Mouse (Mus musculus) forebrain, embryonic 13.5 days (tissue): ENCODE measurements around the gene Fryl. TPM values are rescaled to one million over a fixed set of nuclear protein-coding genes. Genes with fewer than 3 reads are reported as not detected.
A peak's percentile ranks its signal among the peaks of the same experiment; 100 is the strongest.

ENCODE experiments used
- ATAC-seq: fragments of 200-750 bp; cut with Nextera tagmentation; 2 replicates; pipeline ENCODE4 v1.8.0; 2017
- H3K27ac ChIP-seq: fragments of 300-500 bp; sonication (generic); 2 replicates; pipeline ENCODE4 v1.5.1; 2015; ENCODE audit warnings: inconsistent platforms, mild to moderate bottlenecking, moderate library complexity
- H3K27me3 ChIP-seq: fragments of 300-500 bp; sonication (generic); 2 replicates; pipeline ENCODE4 v1.6.1; 2015; ENCODE audit warnings: mild to moderate bottlenecking, inconsistent platforms
- H3K36me3 ChIP-seq: fragments of 300-500 bp; sonication (generic); 2 replicates; pipeline ENCODE4 v1.6.1; 2015; ENCODE audit warnings: mild to moderate bottlenecking, inconsistent platforms; ENCODE audit not compliant: poor library complexity, severe bottlenecking
- H3K4me1 ChIP-seq: fragments of 300-500 bp; sonication (generic); 2 replicates; pipeline ENCODE4 v1.6.1; 2015; ENCODE audit warnings: inconsistent platforms
- H3K4me2 ChIP-seq: fragments of 300-500 bp; sonication (generic); 2 replicates; pipeline ENCODE4 v1.6.1; 2015; ENCODE audit warnings: inconsistent platforms, mild to moderate bottlenecking, moderate library complexity
- H3K4me3 ChIP-seq: fragments of 300-500 bp; sonication (generic); 2 replicates; pipeline ENCODE4 v1.5.1; 2015; ENCODE audit warnings: mild to moderate bottlenecking, inconsistent platforms
- H3K9ac ChIP-seq: fragments of 300-500 bp; sonication (generic); 2 replicates; pipeline ENCODE4 v1.6.1; 2015; ENCODE audit warnings: mild to moderate bottlenecking, inconsistent platforms
- H3K9me3 ChIP-seq: fragments of 300-500 bp; sonication (generic); replicated peaks from 2 replicates; pipeline ENCODE4 v1.6.1; 2016; ENCODE audit warnings: inconsistent platforms
- WGBS: fragments of 180-500 bp; shearing (Covaris S2); methylation state at CpG from one replicate; pipeline ENCODE4 v1.1.7; 2015; 5-methylcytosine and 5-hydroxymethylcytosine counted together
- polyA plus RNA-seq: library from polyadenylated mRNA; unstranded; fragments of >200 nt; fragmentation: Nextera tagmentation; extraction: Ambion mirVana; gene quantifications from 2 replicates; pipeline ENCODE4 v1.2.1, GENCODE M21; 2015

The Fryl gene
- polyA plus RNA-seq, 1 experiment from 2014 or later = 46.7 TPM

- no peak for ATAC-seq
- Histone ChIP-seq H3K4me2 (no peak overlapping the region), H3K36me3 (no peaks in the 10 kb centered on the region), H3K27me3 (no peaks in the 10 kb centered on the region), H3K4me3 (no peak overlapping the region), H3K9ac (no peak overlapping the region), H3K4me1 (peaks cover 7% of the 10 kb centered on the region; the same call in 1 of the 2 replicates), H3K27ac (no peak overlapping the region), H3K9me3 (no peaks in the 10 kb centered on the region)
- WGBS = 56% methylated on average over 4 of the region's 4 CpGs
These were observed 23.5 kb upstream of the Fryl start for GRCm38 (mm10) chr5:73279732-73280566.

- Histone ChIP-seq H3K4me3 (no peak overlapping the region), H3K4me1 (peaks cover 7% of the 10 kb centered on the region; the same call in 1 of the 2 replicates), H3K9me3 (no peaks in the 10 kb centered on the region), H3K27me3 (no peaks in the 10 kb centered on the region), H3K4me2 (no peak overlapping the region), H3K9ac (no peak overlapping the region), H3K27ac (no peak overlapping the region), H3K36me3 (no peaks in the 10 kb centered on the region)
- no peak for ATAC-seq
- 78% methylated on average over 10 of the region's 10 CpGs for WGBS
These were observed 22.8 kb upstream of the Fryl start for GRCm38 (mm10) chr5:73279190-73279589.

- no peak overlapping the region for H3K9ac ChIP-seq
- no peak for ATAC-seq
- no peak overlapping the region for H3K4me2 ChIP-seq
- H3K36me3 ChIP-seq = no peaks in the 10 kb centered on the region
- H3K4me1 ChIP-seq = peaks cover 12% of the 10 kb centered on the region; the same call in 1 of the 2 replicates
- H3K27ac ChIP-seq = no peak overlapping the region
- H3K9me3 ChIP-seq = no peaks in the 10 kb centered on the region
- H3K4me3 ChIP-seq = no peak overlapping the region
- no peaks in the 10 kb centered on the region for H3K27me3 ChIP-seq
- WGBS = 90% methylated on average over 2 of the region's 2 CpGs
These were observed 18.5 kb upstream of the Fryl start for GRCm38 (mm10) chr5:73274941-73275340.

GRCm38 (mm10) chr5:73273171-73273570, 16.8 kb upstream of the Fryl start:
- 66% methylated on average over 4 of the region's 4 CpGs for WGBS
- no peak overlapping the region for H3K9ac ChIP-seq
- ATAC-seq = no peak
- no peaks in the 10 kb centered on the region for H3K36me3 ChIP-seq
- H3K27ac ChIP-seq = no peak overlapping the region
- H3K4me3 ChIP-seq = no peak overlapping the region
- no peaks in the 10 kb centered on the region for H3K27me3 ChIP-seq
- 0 out of 2 replicates have a peak, but pooled peaks cover 6% of the 10 kb centered on the region for H3K4me1 ChIP-seq
- H3K4me2 ChIP-seq = no peak overlapping the region
- no peaks in the 10 kb centered on the region for H3K9me3 ChIP-seq

GRCm38 (mm10) chr5:73270612-73271011, 14.2 kb upstream of the Fryl start:
- Histone ChIP-seq H3K4me1 (0 out of 2 replicates have a peak, but pooled peaks cover 6% of the 10 kb centered on the region), H3K4me2 (no peak overlapping the region), H3K36me3 (no peaks in the 10 kb centered on the region), H3K27ac (no peak overlapping the region), H3K4me3 (no peak overlapping the region), H3K9ac (no peak overlapping the region), H3K9me3 (no peaks in the 10 kb centered on the region), H3K27me3 (no peaks in the 10 kb centered on the region)
- no peak for ATAC-seq
- 65% methylated on average over 6 of the region's 6 CpGs for WGBS

- H3K9ac ChIP-seq = no peak overlapping the region
- H3K9me3 ChIP-seq = no peaks in the 10 kb centered on the region
- no peak overlapping the region for H3K4me3 ChIP-seq
- H3K4me1 ChIP-seq = 0 out of 2 replicates have a peak, but pooled peaks cover 6% of the 10 kb centered on the region
- H3K36me3 ChIP-seq = no peaks in the 10 kb centered on the region
- H3K4me2 ChIP-seq = no peak overlapping the region
- no peak for ATAC-seq
- 84% methylated on average over 11 of the region's 11 CpGs for WGBS
- H3K27me3 ChIP-seq = no peaks in the 10 kb centered on the region
- H3K27ac ChIP-seq = no peak overlapping the region
These were observed 12.3 kb upstream of the Fryl start for GRCm38 (mm10) chr5:73268636-73269213.

- 78% methylated on average over 5 of the region's 5 CpGs for WGBS
- ATAC-seq = no peak
These were observed 9.0 kb upstream of the Fryl start for GRCm38 (mm10) chr5:73265460-73265859.

GRCm38 (mm10) chr5:73264122-73264521, 7.7 kb upstream of the Fryl start:
- H3K4me3 ChIP-seq = no peak overlapping the region
- no peaks in the 10 kb centered on the region for H3K4me1 ChIP-seq
- no peak overlapping the region for H3K9ac ChIP-seq
- H3K27me3 ChIP-seq = no peaks in the 10 kb centered on the region
- no peak overlapping the region for H3K27ac ChIP-seq
- no peak for ATAC-seq
- no peaks in the 10 kb centered on the region for H3K9me3 ChIP-seq
- H3K36me3 ChIP-seq = no peaks in the 10 kb centered on the region
- 62% methylated on average over 5 of the region's 5 CpGs for WGBS
- no peak overlapping the region for H3K4me2 ChIP-seq

More at GRCm38 (mm10) chr5:73265460-73265859, 9.0 kb upstream of the Fryl start:
- Histone ChIP-seq H3K36me3 (no peaks in the 10 kb centered on the region), H3K4me3 (no peak overlapping the region), H3K27me3 (no peaks in the 10 kb centered on the region), H3K27ac (no peak overlapping the region), H3K9me3 (no peaks in the 10 kb centered on the region), H3K9ac (no peak overlapping the region), H3K4me2 (no peak overlapping the region), H3K4me1 (no peaks in the 10 kb centered on the region)

GRCm38 (mm10) chr5:73257723-73258122, 1.3 kb upstream of the Fryl start:
- Histone ChIP-seq H3K27ac (no peak overlapping the region), H3K4me2 (peak overlapping the region; percentile 61), H3K4me1 (peaks cover 22% of the 10 kb centered on the region), H3K36me3 (no peaks in the 10 kb centered on the region), H3K9ac (no peak overlapping the region), H3K9me3 (no peaks in the 10 kb centered on the region), H3K4me3 (no peak overlapping the region; the same call in 1 of the 2 replicates), H3K27me3 (no peaks in the 10 kb centered on the region)
- ATAC-seq = no peak
- 57% methylated on average over 8 of the region's 8 CpGs for WGBS

- 3% methylated on average over 11 of the region's 11 CpGs for WGBS
These were observed 677 bp upstream of the Fryl start for GRCm38 (mm10) chr5:73257096-73257495.

GRCm38 (mm10) chr5:73255321-73256251, 833 bp downstream of the Fryl start:
- no peaks in the 10 kb centered on the region for H3K9me3 ChIP-seq
- peak overlapping the region; percentile 96 for H3K4me3 ChIP-seq
- peak overlapping the region; percentile 94 for H3K9ac ChIP-seq
- no peaks in the 10 kb centered on the region for H3K27me3 ChIP-seq
- H3K36me3 ChIP-seq = no peaks in the 10 kb centered on the region
- H3K4me1 ChIP-seq = peaks cover 22% of the 10 kb centered on the region
- peak overlapping the region; percentile 97 for H3K27ac ChIP-seq
- WGBS = under 1% methylated on average over 114 of the region's 129 CpGs
- peak; percentile 65 for ATAC-seq
- peak overlapping the region; percentile 73 for H3K4me2 ChIP-seq

More at GRCm38 (mm10) chr5:73257096-73257495, 677 bp upstream of the Fryl start:
- Histone ChIP-seq H3K9ac (peak overlapping the region; percentile 63), H3K4me2 (peak overlapping the region; percentile 61), H3K36me3 (no peaks in the 10 kb centered on the region), H3K4me1 (peaks cover 22% of the 10 kb centered on the region), H3K9me3 (no peaks in the 10 kb centered on the region), H3K27me3 (no peaks in the 10 kb centered on the region), H3K4me3 (peak overlapping the region; percentile 96), H3K27ac (peak overlapping the region; percentile 42; the same call in 1 of the 2 replicates)
- ATAC-seq = no peak
